Comparison of ENCODE assay signal across 18 mouse cellular contexts in genomic region chr11:29772279-29772678, GRCm38 (mm10). TPM values are rescaled to one million over a fixed set of nuclear protein-coding genes. Genes with fewer than 3 reads are reported as not detected.
DNase-seq lines count a peak whose midpoint lies in the region.
"Had no signal": no experiment of that assay in that cellular context is flagged by ENCODE, and none has a peak within 500 bp of the region (broad histone marks: within the 10 kb centered on the region; RNA-seq: fewer than 3 reads in every experiment).

No protein-coding gene starts in this region.

- no peak overlapping the region for H3K4me3 ChIP-seq in midbrain, embryonic 10.5 days
- H3K4me3 ChIP-seq: forebrain, embryonic 13.5 days; heart, embryonic 10.5 days; limb, embryonic 15.5 days; neural tube, embryonic 13.5 days had no signal

- H3K27ac ChIP-seq in midbrain, embryonic 10.5 days (replicated peaks): no peak overlapping the region
- H3K27ac ChIP-seq: forebrain, embryonic 13.5 days; heart, embryonic 10.5 days; limb, embryonic 15.5 days; neural tube, embryonic 13.5 days had no signal

- H3K4me1 ChIP-seq in midbrain, embryonic 10.5 days: peaks cover 20% of the 10 kb centered on the region
- H3K4me1 ChIP-seq: limb, embryonic 15.5 days had no signal

- DNase-seq in adrenal gland, adult 2 months: peak; percentile 18
- DNase-seq in adrenal gland, postnatal 4 days (ENCODE audit: low spot score in 2 of 2): no peak
- DNase-seq in kidney, postnatal 14 days: peak; percentile 4
- no peak for DNase-seq in kidney, adult 9 months
- DNase-seq in urinary bladder, adult 18-20 months (ENCODE audit: low spot score in 2 of 2): peak; percentile 33 to 69
- no peak for DNase-seq in urinary bladder, postnatal 10 days (ENCODE audit: low spot score)
- DNase-seq in cerebellum, adult 18-20 months: no peak
- DNase-seq in midbrain, embryonic 10.5 days (ENCODE audit: low spot score): no peak
- DNase-seq: cerebellum, postnatal 25 days; gastrocnemius, postnatal 14 days; heart, postnatal 10 days; lung, adult 18-20 months; lung, postnatal 36 days had no signal

- H3K27me3 ChIP-seq in midbrain, embryonic 10.5 days (ENCODE audit: low read depth, poor library complexity, severe bottlenecking): no peaks in the 10 kb centered on the region
- H3K27me3 ChIP-seq: forebrain, embryonic 13.5 days; limb, embryonic 15.5 days; neural tube, embryonic 13.5 days had no signal

- WGBS in midbrain, embryonic 10.5 days: 88% methylated on average over 1 of the region's 1 CpGs

- H3K36me3 ChIP-seq in midbrain, embryonic 10.5 days: no peaks in the 10 kb centered on the region
- H3K36me3 ChIP-seq: heart, embryonic 10.5 days; limb, embryonic 15.5 days; neural tube, embryonic 13.5 days had no signal

- H3K9me3 ChIP-seq in midbrain, embryonic 10.5 days (replicated peaks): no peaks in the 10 kb centered on the region
- H3K9me3 ChIP-seq: forebrain, embryonic 13.5 days; heart, embryonic 10.5 days; limb, embryonic 15.5 days; neural tube, embryonic 13.5 days had no signal

RNA-seq across cellular contexts. Expression of gene 4931440F15Rik, which starts 53.2 kb away (rescaled TPM):
- under 1 TPM; 0.40 to 0.52 TPM for total RNA-seq in adrenal gland, adult 2 months (2021)
- 0.10 TPM in 2 replicates for polyA plus RNA-seq in adrenal gland, adult 2 months (2012; rRNA removed)
- total RNA-seq in adrenal gland, postnatal 4 days (2021): under 1 TPM; 0.48 to 0.85 TPM
- 0.09 and 0.12 TPM in 2 replicates for polyA plus RNA-seq in midbrain, embryonic 10.5 days (2016; fragmentation: Nextera tagmentation; extraction: Ambion mirVana)
- polyA plus RNA-seq: midbrain, embryonic 11.5 days had no signal

Comparison
In these comparisons a context has a peak if more than half of its experiments do, and no peak if none do; other contexts are left out.
1. DNase-seq: peak in adrenal gland, adult 2 months (single experiment), kidney, postnatal 14 days (single experiment) and urinary bladder, adult 18-20 months (2 of 2); none in adrenal gland, postnatal 4 days (0 of 2), kidney, adult 9 months (single experiment), urinary bladder, postnatal 10 days (single experiment), cerebellum, adult 18-20 months (0 of 2) and midbrain, embryonic 10.5 days (single experiment).